Mouse (Mus musculus) erythroblast, embryonic 14.5 days (primary cell): ENCODE results near the gene Hydin. TPM values are rescaled to one million over a fixed set of nuclear protein-coding genes. Genes with fewer than 3 reads are reported as not detected.

ENCODE experiments used
- H3K27me3 ChIP-seq: 2 replicates; pipeline ENCODE4 v1.6.1; 2012; ENCODE audit warnings: inconsistent platforms; ENCODE audit not compliant: control insufficient read depth
- H3K36me3 ChIP-seq: 2 replicates; pipeline ENCODE4 v1.6.1; 2012; ENCODE audit warnings: mild to moderate bottlenecking, inconsistent platforms; ENCODE audit not compliant: control insufficient read depth
- H3K4me1 ChIP-seq: 2 replicates; pipeline ENCODE4 v1.6.1; 2012; ENCODE audit warnings: inconsistent platforms; ENCODE audit not compliant: control insufficient read depth
- H3K4me3 ChIP-seq: replicated peaks from 2 replicates; pipeline ENCODE3; 2012; ENCODE audit warnings: moderate library complexity, mild to moderate bottlenecking, inconsistent platforms
- H3K9me3 ChIP-seq: 2 replicates; pipeline ENCODE4 v1.6.1; 2012; ENCODE audit warnings: low read length, inconsistent platforms, mixed read lengths; ENCODE audit not compliant: control insufficient read depth
- GATA1 ChIP-seq: IDR thresholded peaks from 2 replicates; pipeline ENCODE4 v1.6.1; 2012; ENCODE audit warnings: low read length, inconsistent platforms, mixed read lengths
- TAL1 ChIP-seq: IDR thresholded peaks from 3 replicates; pipeline ENCODE4 v1.6.1; 2012; ENCODE audit warnings: low read length, inconsistent platforms, mixed read lengths
- polyA plus RNA-seq: library from polyadenylated mRNA; stranded (reverse); fragments of >175 nt; gene quantifications from 2 replicates; pipeline ENCODE4 v1.2.3, GENCODE M21; 2012

The Hydin gene
- polyA plus RNA-seq, 1 experiment, result under 0.01 TPM

- TF ChIP-seq GATA1, result no peak
- no peak for TF ChIP-seq TAL1
- Histone ChIP-seq H3K36me3 (no peaks in the 10 kb centered on the region), H3K9me3 (peaks cover 7% of the 10 kb centered on the region; the same call in 1 of the 2 replicates)
Observed at GRCm38 (mm10) chr8:110454466-110454865, 187.7 kb downstream of the Hydin start.

GRCm38 (mm10) chr8:110457424-110457823, 190.6 kb downstream of the Hydin start:
- Histone ChIP-seq H3K4me1 (no peaks in the 10 kb centered on the region), H3K9me3 (peaks cover 5% of the 10 kb centered on the region; the same call in 1 of the 2 replicates), H3K36me3 (no peaks in the 10 kb centered on the region), H3K27me3 (no peaks in the 10 kb centered on the region), H3K4me3 (no peak overlapping the region)
- TF ChIP-seq GATA1 (no peak), TAL1 (no peak)

More at GRCm38 (mm10) chr8:110454466-110454865, 187.7 kb downstream of the Hydin start:
- Histone ChIP-seq H3K4me3 (no peak overlapping the region), H3K4me1 (no peaks in the 10 kb centered on the region), H3K27me3 (no peaks in the 10 kb centered on the region)

- Histone ChIP-seq H3K36me3 (no peaks in the 10 kb centered on the region), H3K4me1 (no peaks in the 10 kb centered on the region), H3K9me3 (0 out of 2 replicates have a peak, but pooled peaks cover 3% of the 10 kb centered on the region), H3K4me3 (no peak overlapping the region), H3K27me3 (no peaks in the 10 kb centered on the region)
- TF ChIP-seq TAL1 (no peak), GATA1 (no peak)
Observed at GRCm38 (mm10) chr8:110462627-110463208, 195.9 kb downstream of the Hydin start.

GRCm38 (mm10) chr8:110463773-110464460, 197.1 kb downstream of the Hydin start:
- Histone ChIP-seq H3K27me3 (no peaks in the 10 kb centered on the region), H3K4me3 (no peak overlapping the region), H3K36me3 (no peaks in the 10 kb centered on the region), H3K9me3 (no peaks in the 10 kb centered on the region), H3K4me1 (no peaks in the 10 kb centered on the region)
- TF ChIP-seq TAL1 (no peak), GATA1 (no peak)

GRCm38 (mm10) chr8:110465606-110466005, 198.8 kb downstream of the Hydin start:
- Histone ChIP-seq H3K36me3 (no peaks in the 10 kb centered on the region), H3K4me3 (no peak overlapping the region), H3K9me3 (no peaks in the 10 kb centered on the region), H3K27me3 (no peaks in the 10 kb centered on the region), H3K4me1 (no peaks in the 10 kb centered on the region)
- TF ChIP-seq GATA1, result no peak
- no peak for TF ChIP-seq TAL1

- Histone ChIP-seq H3K9me3 (no peaks in the 10 kb centered on the region), H3K27me3 (no peaks in the 10 kb centered on the region), H3K36me3 (no peaks in the 10 kb centered on the region), H3K4me3 (no peak overlapping the region), H3K4me1 (no peaks in the 10 kb centered on the region)
- TF ChIP-seq GATA1 (no peak), TAL1 (no peak)
Observed at GRCm38 (mm10) chr8:110477256-110477655, 210.5 kb downstream of the Hydin start.

GRCm38 (mm10) chr8:110478576-110478975, 211.8 kb downstream of the Hydin start:
- TF ChIP-seq TAL1 (no peak), GATA1 (no peak)
- Histone ChIP-seq H3K4me3 (no peak overlapping the region), H3K4me1 (no peaks in the 10 kb centered on the region), H3K27me3 (no peaks in the 10 kb centered on the region), H3K9me3 (no peaks in the 10 kb centered on the region), H3K36me3 (no peaks in the 10 kb centered on the region)

- Histone ChIP-seq H3K4me1 (no peaks in the 10 kb centered on the region), H3K27me3 (no peaks in the 10 kb centered on the region), H3K4me3 (no peak overlapping the region), H3K9me3 (no peaks in the 10 kb centered on the region), H3K36me3 (no peaks in the 10 kb centered on the region)
- TF ChIP-seq GATA1, result no peak
- TF ChIP-seq TAL1, result no peak
Observed at GRCm38 (mm10) chr8:110479401-110479800, 212.6 kb downstream of the Hydin start.

- Histone ChIP-seq H3K4me1 (no peaks in the 10 kb centered on the region), H3K36me3 (no peaks in the 10 kb centered on the region), H3K27me3 (no peaks in the 10 kb centered on the region), H3K4me3 (no peak overlapping the region), H3K9me3 (peaks cover 6% of the 10 kb centered on the region; the same call in 1 of the 2 replicates)
- TF ChIP-seq GATA1 (no peak), TAL1 (no peak)
Observed at GRCm38 (mm10) chr8:110482275-110482674, 215.5 kb downstream of the Hydin start.

- Histone ChIP-seq H3K9me3 (peaks cover 17% of the 10 kb centered on the region), H3K36me3 (no peaks in the 10 kb centered on the region), H3K27me3 (no peaks in the 10 kb centered on the region), H3K4me1 (no peaks in the 10 kb centered on the region), H3K4me3 (no peak overlapping the region)
- TF ChIP-seq TAL1 (no peak), GATA1 (no peak)
Observed at GRCm38 (mm10) chr8:110485234-110485633, 218.5 kb downstream of the Hydin start.
